Mouse (Mus musculus) megakaryocyte, adult 5-6 weeks (primary cell): Measurements from ENCODE around the gene Lmo7. TPM values are rescaled to one million over a fixed set of nuclear protein-coding genes. Genes with fewer than 3 reads are reported as not detected.

Experiments used
- ATAC-seq: 2 replicates; pipeline ENCODE4 v1.8.0; 2016; ENCODE audit warnings: mild to moderate bottlenecking, inconsistent platforms; ENCODE audit not compliant: poor library complexity, severe bottlenecking
- total RNA-seq, 2 experiments: library from RNA; stranded (forward) in 1 of 2; stranded (reverse) in 1 of 2; fragments of 153-499, 151-499 nt in 1 of 2; fragments of 221-1000, 200-1000 nt in 1 of 2; gene quantifications; 2 replicates each; pipeline versions ENCODE4 v1.2.3 to v1.2.4; 2015 to 2017

Lmo7 gene
- total RNA-seq, 2 experiments from 2014 or later = 0.09 to 0.77 TPM

- ATAC-seq = no peak
Measured at GRCm38 (mm10) chr14:101870171-101870902, 140.6 kb downstream of the Lmo7 start.

- ATAC-seq = no peak
Measured at GRCm38 (mm10) chr14:101872846-101873245, 143.1 kb downstream of the Lmo7 start.

- ATAC-seq = no peak
Measured at GRCm38 (mm10) chr14:101878346-101879049, 148.7 kb downstream of the Lmo7 start.

GRCm38 (mm10) chr14:101879050-101879694, 149.4 kb downstream of the Lmo7 start:
- ATAC-seq = peak; percentile 24; the same call in 1 of the 2 replicates

GRCm38 (mm10) chr14:101882966-101883365, 153.2 kb downstream of the Lmo7 start:
- 0 out of 2 replicates have a peak, but pooled peaks have one; percentile 27 for ATAC-seq

- no peak for ATAC-seq
Measured at GRCm38 (mm10) chr14:101883787-101884186, 154.0 kb downstream of the Lmo7 start.

- ATAC-seq = no peak
Measured at GRCm38 (mm10) chr14:101886320-101886719, 156.6 kb downstream of the Lmo7 start.

- ATAC-seq = no peak
Measured at GRCm38 (mm10) chr14:101891903-101892448, 162.2 kb downstream of the Lmo7 start.

- ATAC-seq = no peak
Measured at GRCm38 (mm10) chr14:101892496-101892895, 162.7 kb downstream of the Lmo7 start.

- no peak for ATAC-seq
Measured at GRCm38 (mm10) chr14:101893215-101893614, 163.5 kb downstream of the Lmo7 start.

- ATAC-seq = no peak
Measured at GRCm38 (mm10) chr14:101898250-101898649, 168.5 kb downstream of the Lmo7 start.

GRCm38 (mm10) chr14:101901496-101901895, 171.7 kb downstream of the Lmo7 start:
- ATAC-seq = no peak

- ATAC-seq = no peak
Measured at GRCm38 (mm10) chr14:101901976-101902375, 172.2 kb downstream of the Lmo7 start.

GRCm38 (mm10) chr14:101903722-101904121, 174.0 kb downstream of the Lmo7 start:
- no peak for ATAC-seq

- ATAC-seq = no peak
Measured at GRCm38 (mm10) chr14:101911983-101912382, 182.2 kb downstream of the Lmo7 start.

- no peak for ATAC-seq
Measured at GRCm38 (mm10) chr14:101912392-101912791, 182.6 kb downstream of the Lmo7 start.

- ATAC-seq = no peak
Measured at GRCm38 (mm10) chr14:101914321-101914720, 184.6 kb downstream of the Lmo7 start.

GRCm38 (mm10) chr14:101915867-101916266, 186.1 kb downstream of the Lmo7 start:
- no peak for ATAC-seq

GRCm38 (mm10) chr14:101918471-101918870, 188.7 kb downstream of the Lmo7 start:
- no peak for ATAC-seq

GRCm38 (mm10) chr14:101927646-101928244, 198.0 kb downstream of the Lmo7 start:
- ATAC-seq = no peak
